Mouse (Mus musculus) c-Kit-positive CD71-negative TER-119-negative erythroid progenitor cells, embryonic 14.5 days (primary cell): Measurements from ENCODE around the gene 4921539E11Rik.

Experiments
- DNase-seq: peaks from one replicate; pipeline ENCODE4 v3.0.0-alpha.2; 2013; ENCODE audit warnings: low read depth

4921539E11Rik gene

DNA sequence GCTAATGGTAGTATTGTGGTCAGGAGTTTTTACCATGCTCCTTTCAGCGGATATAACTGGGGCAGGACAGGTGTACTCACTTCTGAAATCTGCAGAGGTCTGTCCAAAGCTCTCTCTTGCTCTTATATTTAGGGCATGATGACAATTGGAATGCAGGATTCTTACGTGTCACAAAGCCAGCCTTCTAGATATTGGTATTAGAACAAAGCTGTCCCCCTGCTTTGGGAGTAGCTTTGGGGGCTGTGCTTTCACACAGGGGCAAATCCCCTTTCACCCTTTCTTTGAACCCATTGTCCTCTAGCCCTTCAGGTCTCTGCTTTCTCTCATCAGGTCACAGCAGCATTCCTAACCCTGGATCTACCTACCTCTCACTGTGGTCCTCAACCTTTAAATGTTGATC is at the start of gene 4921539E11Rik:
4921539E11Rik (minus strand) TSS at position 101 of the 400 bp plus-strand sequence.
- DNase-seq = no peak

GRCm38 (mm10) chr4:103335134-103335533 is 44.5 kb upstream of the 4921539E11Rik start:
- DNase-seq = no peak

DNA sequence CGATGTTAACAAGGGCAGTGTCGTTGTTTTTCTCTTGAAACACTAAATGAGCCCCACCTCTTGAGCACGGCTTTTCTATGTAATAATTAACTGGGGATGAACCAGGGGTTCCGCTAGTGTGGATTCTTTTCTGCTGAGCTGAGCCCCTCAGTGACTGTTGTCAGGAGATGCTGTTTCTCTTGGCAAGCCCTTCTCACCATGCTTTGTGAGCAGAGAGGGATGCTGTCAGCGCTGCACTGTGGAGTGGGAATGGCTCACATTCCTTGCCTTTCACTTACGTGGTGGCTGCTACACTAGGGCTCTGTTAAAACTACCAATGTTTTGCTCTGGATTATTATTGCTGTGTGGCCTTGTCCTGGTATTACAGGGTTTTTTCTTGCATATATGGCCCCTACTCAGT is 38.7 kb upstream of the 4921539E11Rik start:
- DNase-seq = no peak

- DNase-seq = no peak
These were observed 36.3 kb upstream of the 4921539E11Rik start for GRCm38 (mm10) chr4:103326994-103327393.

DNA sequence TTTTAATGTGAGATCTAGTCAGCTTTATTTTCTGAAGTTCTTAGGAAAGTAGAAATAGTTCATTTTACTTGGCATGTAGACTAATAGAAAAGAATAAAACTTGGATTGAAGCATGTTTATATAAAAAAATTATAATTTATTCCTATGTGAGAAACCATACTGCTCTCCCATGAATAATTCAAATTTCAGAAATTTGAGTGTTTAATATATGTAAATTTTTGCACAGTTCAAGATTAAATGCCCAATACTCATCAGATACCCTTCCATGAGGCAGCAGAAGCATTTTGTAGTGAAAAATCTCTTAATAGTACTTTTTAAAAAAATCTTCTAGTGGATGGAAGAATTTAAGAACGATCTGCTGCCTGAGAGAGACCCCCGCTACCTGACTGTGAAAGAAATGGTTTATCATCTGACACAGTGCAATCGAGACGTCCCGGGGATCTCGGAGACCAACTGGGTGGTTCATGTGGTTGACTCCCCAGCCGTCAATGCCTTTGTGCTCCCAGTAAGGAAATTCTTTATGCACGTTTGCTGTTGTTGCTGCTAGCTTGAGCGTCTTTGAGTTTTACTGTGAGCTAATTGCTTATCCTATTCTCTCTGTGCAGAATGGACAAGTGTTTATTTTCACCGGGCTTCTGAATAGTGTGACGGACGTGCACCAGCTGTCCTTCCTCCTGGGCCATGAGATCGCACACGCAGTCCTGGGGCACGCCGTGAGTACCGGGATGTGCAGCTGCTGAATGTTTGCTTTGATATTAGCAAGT is 34.2 kb upstream of the 4921539E11Rik start:
- no peak for DNase-seq

GRCm38 (mm10) chr4:103321461-103321860 is 30.8 kb upstream of the 4921539E11Rik start:
- DNase-seq = no peak

DNA sequence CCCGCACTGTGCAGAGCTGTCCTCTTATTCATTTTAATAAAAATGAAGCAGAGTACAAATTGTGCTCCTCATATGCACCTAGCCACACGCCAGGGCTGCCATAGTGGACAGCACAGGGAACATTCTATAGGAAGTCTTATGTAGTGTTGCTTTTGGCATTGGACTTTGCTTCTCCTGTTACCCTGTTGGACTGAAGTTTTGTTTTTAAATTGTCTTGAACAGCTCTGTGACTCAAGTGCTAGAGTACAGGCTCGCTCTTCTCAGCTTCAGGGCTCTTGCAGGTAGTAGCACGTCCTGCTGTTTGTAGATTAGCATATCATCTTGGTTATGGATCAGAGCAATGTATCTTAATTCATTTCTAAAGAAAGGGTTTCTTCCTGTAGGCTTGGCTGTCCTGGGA is 25.2 kb upstream of the 4921539E11Rik start:
- DNase-seq = no peak

- no peak for DNase-seq
These were observed 23.9 kb upstream of the 4921539E11Rik start for GRCm38 (mm10) chr4:103314526-103314910.

DNA sequence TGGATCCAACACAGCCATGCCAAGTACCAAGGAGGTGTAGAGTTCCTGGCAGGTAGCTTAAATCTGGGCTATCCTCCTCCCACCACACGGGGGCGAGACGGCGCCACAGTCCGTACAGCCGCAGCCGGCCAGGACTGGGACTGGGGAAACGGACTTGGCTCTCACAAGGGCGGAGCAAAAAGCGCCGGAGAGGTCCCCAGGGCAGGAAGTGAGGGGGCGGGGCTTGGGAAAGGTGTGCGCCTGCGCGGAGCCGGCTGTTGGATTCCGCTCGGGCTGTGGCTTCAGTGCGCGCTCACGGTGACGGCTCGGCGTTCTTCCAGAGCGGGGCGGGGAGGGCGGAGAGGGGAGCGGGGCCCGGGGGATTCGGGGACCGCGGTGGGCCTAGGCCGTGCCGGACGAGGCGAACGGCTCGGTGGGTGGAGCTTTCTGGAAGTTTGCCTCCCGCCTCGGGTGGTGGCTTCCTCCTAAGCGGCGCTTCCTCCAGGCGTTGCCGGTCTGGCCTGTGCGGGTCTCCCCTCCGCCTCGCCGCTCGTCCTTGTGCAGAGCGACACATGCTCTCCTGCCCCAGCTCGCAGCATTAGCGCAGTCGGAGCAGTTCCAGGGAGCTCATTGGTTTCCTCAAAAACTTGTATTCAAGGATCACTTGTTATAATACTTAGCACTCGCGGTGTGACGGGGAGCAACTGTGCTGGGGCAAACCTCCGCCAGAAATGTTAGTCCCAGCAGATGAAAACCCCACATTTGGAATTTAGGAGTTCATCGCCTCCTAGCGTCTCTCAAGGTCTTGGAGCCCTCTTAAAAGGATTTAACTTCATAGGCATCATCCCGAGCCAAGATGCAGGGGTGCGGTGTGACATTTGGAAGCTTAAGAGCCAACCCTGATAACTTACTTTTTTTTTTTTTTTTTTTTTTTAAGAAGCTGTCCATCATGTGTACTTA is 23.2 kb upstream of the 4921539E11Rik start, which contains the start of gene Oma1:
Oma1 (plus strand) TSS at position 226 of the 939 bp plus-strand sequence.
- DNase-seq = peak; percentile 89

DNA sequence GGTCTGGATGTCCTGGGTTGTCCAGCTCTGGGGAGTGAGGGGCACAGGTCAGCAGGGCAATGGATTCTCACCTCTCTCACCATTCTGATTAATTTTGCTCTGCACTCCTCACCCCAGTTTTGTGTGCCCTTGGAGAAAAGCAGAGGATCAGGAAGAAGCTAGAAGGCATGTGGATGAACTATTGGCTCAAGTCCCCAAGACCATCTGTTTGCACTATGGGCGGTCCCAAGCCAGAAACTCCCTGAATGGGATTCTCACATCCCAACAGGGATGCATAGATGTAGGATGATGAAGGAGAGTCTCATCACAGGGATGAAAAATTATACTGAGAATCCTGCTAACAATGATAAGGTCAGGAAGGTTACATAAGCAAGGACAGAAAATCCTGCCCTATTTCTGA is 13.2 kb upstream of the 4921539E11Rik start:
- no peak for DNase-seq

DNA sequence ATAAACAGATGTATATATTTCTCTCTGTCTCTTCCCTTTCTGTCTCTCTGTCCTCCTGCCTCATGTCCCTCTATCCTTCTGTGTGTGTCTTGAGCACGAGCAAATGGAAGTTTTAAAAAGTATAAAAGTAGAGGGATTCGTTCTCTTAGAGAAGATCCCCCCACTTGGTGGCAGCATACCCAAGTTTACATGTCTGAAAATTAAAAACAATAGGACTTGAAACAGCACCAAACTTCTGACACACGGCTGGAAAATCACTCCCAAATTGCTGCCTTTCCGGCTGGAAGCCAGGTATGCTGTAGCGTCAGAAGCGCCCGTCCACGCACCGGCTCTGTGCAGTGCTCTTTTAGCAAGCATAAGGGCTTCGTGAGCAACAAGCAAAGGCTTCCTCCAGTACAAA is 8.7 kb upstream of the 4921539E11Rik start:
- no peak for DNase-seq

GRCm38 (mm10) chr4:103288342-103288741 is 2.3 kb downstream of the 4921539E11Rik start:
- DNase-seq = no peak

DNA sequence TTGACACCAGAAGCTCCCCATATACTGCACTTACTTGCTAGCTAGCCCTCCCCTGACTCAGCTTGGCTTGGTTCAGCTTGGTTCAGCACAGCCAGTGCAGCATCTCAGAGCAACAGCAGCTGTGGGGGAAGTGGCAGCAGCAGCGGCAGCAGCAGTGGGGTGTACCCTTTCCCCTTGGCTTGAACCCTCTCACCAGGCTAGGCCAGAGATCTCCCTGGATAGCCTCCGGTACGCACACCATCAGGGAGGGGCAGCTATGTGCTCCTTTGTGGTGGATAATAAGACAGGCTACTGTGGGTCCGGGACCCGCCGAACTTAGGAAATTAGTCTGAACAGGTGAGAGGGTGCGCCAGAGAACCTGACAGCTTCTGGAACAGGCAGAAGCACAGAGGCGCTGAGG is 17.6 kb downstream of the 4921539E11Rik start:
- DNase-seq = no peak

DNA sequence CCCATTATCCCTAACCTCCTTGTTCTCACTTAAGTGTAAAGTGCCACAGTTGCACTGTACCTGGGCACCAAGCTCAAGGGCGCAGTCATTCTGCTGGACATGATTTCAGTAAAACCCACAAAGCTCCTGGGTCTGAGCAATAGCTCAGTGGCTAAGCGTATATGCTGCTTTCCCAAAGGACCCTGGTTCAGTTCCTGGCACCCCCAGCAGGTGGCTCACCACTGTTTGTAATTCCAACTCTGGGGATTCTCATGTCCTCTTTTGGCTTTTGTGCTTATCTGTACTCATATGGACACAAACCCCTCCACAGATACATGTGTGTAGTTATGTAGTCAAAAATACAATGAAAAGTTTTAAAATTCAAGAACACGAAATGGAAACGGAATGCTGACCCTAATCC is 21.3 kb downstream of the 4921539E11Rik start:
- no peak for DNase-seq

DNA sequence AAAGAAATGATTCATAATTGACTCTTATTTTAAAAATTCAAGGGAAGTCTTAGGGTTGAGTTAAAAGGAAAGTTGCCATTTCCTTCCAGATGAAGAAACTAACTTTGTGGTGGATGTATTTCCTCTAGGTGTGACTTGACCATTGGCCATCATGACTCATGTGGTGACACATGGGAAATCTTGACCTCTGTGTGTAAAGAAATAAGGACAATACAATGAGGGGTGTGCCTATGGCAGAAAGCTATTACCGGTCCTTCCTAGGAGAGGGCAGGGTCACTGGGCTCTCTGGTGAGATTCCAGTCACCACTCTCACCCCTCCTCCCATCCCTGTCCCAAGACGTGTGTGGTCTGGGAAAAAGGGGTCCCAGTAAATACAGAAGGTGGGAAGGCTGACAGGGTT is 25.5 kb downstream of the 4921539E11Rik start:
- no peak for DNase-seq

GRCm38 (mm10) chr4:103263812-103264396 is 26.8 kb downstream of the 4921539E11Rik start:
- DNase-seq = no peak

- no peak for DNase-seq
These were observed 27.3 kb downstream of the 4921539E11Rik start for GRCm38 (mm10) chr4:103263378-103263777.

DNA sequence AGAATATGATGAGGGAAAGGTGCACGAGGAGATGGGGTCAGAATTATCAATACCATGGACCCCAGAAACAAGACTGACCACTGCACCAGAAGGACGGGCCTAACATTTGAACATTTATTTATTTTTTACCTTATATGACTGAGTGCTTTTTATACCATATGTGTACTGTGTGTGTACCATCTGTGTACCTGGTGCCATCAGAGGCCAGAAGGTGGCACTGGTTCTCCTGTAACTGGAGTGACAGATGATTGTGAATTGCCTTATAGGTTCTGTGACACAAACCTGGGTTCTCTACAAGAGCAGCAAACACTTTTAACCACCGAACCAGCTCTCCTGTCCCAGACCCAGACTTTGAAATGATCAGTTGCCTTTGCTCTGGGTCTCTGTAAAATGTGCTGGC is 31.8 kb downstream of the 4921539E11Rik start:
- DNase-seq = no peak

- no peak for DNase-seq
These were observed 36.8 kb downstream of the 4921539E11Rik start for GRCm38 (mm10) chr4:103253846-103254245.

DNA sequence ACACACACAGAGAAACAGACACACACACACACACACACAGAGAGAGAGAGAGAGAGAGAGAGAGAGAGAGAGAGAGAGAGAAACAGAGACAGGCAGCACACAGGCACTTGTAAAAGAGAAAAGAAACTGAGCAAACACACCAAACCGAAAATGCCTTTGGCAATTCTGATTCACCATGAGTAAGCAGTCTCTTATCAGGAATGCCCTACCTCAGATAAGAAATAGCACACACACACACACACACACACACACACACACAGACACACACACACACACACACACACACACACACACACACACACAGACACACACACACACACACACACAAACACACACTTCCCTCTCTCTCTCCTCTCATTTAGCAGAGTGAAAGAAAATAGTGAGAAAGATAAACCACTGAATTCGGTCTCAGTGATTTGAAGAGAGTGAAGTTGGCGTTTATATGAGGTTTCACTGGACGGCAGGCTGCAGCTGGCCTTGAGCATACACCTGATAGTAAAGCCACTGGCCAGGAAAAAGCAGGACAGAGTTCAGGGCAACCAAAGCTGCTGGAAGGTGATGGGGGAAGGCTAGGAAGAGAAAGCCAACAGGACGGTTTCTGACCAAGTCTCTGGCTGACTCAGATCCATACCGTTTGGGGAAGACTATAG is 41.1 kb downstream of the 4921539E11Rik start:
- DNase-seq = no peak

DNA sequence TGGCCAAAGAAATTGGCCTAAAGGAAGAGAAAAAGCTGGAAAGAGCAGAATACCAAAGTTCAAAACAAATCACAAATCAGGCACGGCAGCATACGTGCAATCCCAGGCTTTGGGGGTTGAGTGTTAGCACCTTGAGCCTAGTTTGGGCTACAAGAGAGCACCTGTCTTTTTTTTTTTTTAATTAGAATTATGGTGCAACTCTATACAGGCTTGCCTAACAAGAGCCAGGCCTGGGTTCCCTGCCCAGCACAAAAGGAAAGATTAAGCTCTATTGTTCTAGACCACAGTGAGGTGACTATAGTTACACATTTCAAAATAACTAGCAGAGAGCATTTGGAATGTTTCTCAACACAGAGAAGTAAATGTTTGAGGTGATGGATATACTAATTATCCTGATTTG is 42.9 kb downstream of the 4921539E11Rik start:
- DNase-seq = no peak

- DNase-seq = no peak
These were observed 43.4 kb downstream of the 4921539E11Rik start for GRCm38 (mm10) chr4:103247249-103247648.
